Mouse (Mus musculus): Measurements from ENCODE around the gene Tmed8. TPM values are rescaled to one million over a fixed set of nuclear protein-coding genes. Genes with fewer than 3 reads are reported as not detected.
A peak's percentile ranks its signal among the peaks of the same experiment; 100 is the strongest.

The Tmed8 gene
- polyA plus RNA-seq (2014; fragmentation: Nextera tagmentation; extraction: Ambion mirVana) = 2.6 TPM in 2 replicates

GRCm38 (mm10) chr12:87199973-87200586 lies at the start of gene Tmed8:
Gene Tmed8 (minus strand): TSS chr12:87200454.
- no peaks in the 10 kb centered on the region for H3K36me3 ChIP-seq (ENCODE audit: control insufficient read depth, insufficient read depth, low read length)
- WGBS = under 1% methylated on average over 46 of the region's 70 CpGs
- peak; percentile 82 for DNase-seq (ENCODE audit: low spot score)

GRCm38 (mm10) chr12:87238632-87239031 lies 38.4 kb upstream of the Tmed8 start, which contains the start of gene Noxred1:
Gene Noxred1 (minus strand): TSS chr12:87238732.
- ATAC-seq (replicated peaks; ENCODE audit: low FRiP score, low TSS enrichment, low read depth) (no peak), DNase-seq (ENCODE audit: low spot score) (no peak)
- WGBS = 96% methylated on average over 1 of the region's 1 CpGs
- Histone ChIP-seq H3K9me3 (ENCODE audit: control insufficient read depth, low read length) (no peaks in the 10 kb centered on the region), H3K4me2 (ENCODE audit: low read length) (no peak within 1 kb of the TSS), H3K4me3 (ENCODE audit: low read depth, low read length) (no peak within 1 kb of the TSS), H3K9ac (ENCODE audit: low read length) (no peak within 1 kb of the TSS), H3K4me1 (replicated peaks; ENCODE audit: control insufficient read depth, insufficient read depth, low read length) (no peaks in the 10 kb centered on the region), H3K27ac (ENCODE audit: low read depth) (no peak within 1 kb of the TSS), H3K36me3 (ENCODE audit: control insufficient read depth, insufficient read depth, low read length) (peaks cover 52% of the 10 kb centered on the region), H3K27me3 (replicated peaks; ENCODE audit: control insufficient read depth, insufficient read depth, low read length) (no peaks in the 10 kb centered on the region)

More at GRCm38 (mm10) chr12:87199973-87200586, at the start of gene Tmed8:
- Histone ChIP-seq H3K9ac (ENCODE audit: low read length) (peak within 1 kb of the TSS; percentile 82), H3K9me3 (ENCODE audit: control insufficient read depth, low read length) (no peaks in the 10 kb centered on the region), H3K4me2 (ENCODE audit: low read length) (peak within 1 kb of the TSS; percentile 59), H3K4me3 (ENCODE audit: low read depth, low read length) (peak within 1 kb of the TSS; percentile 76), H3K27ac (ENCODE audit: low read depth) (peak within 1 kb of the TSS; percentile 77), H3K4me1 (replicated peaks; ENCODE audit: control insufficient read depth, insufficient read depth, low read length) (peaks cover 6% of the 10 kb centered on the region), H3K27me3 (replicated peaks; ENCODE audit: control insufficient read depth, insufficient read depth, low read length) (no peaks in the 10 kb centered on the region)
- ATAC-seq (replicated peaks; ENCODE audit: low FRiP score, low TSS enrichment, low read depth) = peak; percentile 96

GRCm38 (mm10) chr12:87236882-87237483 lies 36.7 kb upstream of the Tmed8 start:
- WGBS = 91% methylated on average over 5 of the region's 5 CpGs
- Histone ChIP-seq H3K36me3 (ENCODE audit: control insufficient read depth, insufficient read depth, low read length) (peaks cover 38% of the 10 kb centered on the region), H3K9ac (ENCODE audit: low read length) (no peak overlapping the region), H3K4me2 (ENCODE audit: low read length) (no peak overlapping the region), H3K9me3 (ENCODE audit: control insufficient read depth, low read length) (no peaks in the 10 kb centered on the region), H3K4me3 (ENCODE audit: low read depth, low read length) (no peak overlapping the region), H3K27me3 (replicated peaks; ENCODE audit: control insufficient read depth, insufficient read depth, low read length) (no peaks in the 10 kb centered on the region), H3K27ac (ENCODE audit: low read depth) (no peak overlapping the region), H3K4me1 (replicated peaks; ENCODE audit: control insufficient read depth, insufficient read depth, low read length) (no peaks in the 10 kb centered on the region)
- DNase-seq (ENCODE audit: low spot score) = no peak
- no peak for ATAC-seq (replicated peaks; ENCODE audit: low FRiP score, low TSS enrichment, low read depth)

- Histone ChIP-seq H3K4me3 (ENCODE audit: low read depth, low read length) (no peak overlapping the region), H3K9me3 (ENCODE audit: control insufficient read depth, low read length) (no peaks in the 10 kb centered on the region), H3K9ac (ENCODE audit: low read length) (no peak overlapping the region), H3K4me2 (ENCODE audit: low read length) (no peak overlapping the region), H3K36me3 (ENCODE audit: control insufficient read depth, insufficient read depth, low read length) (no peaks in the 10 kb centered on the region), H3K4me1 (replicated peaks; ENCODE audit: control insufficient read depth, insufficient read depth, low read length) (no peaks in the 10 kb centered on the region), H3K27ac (ENCODE audit: low read depth) (no peak overlapping the region), H3K27me3 (replicated peaks; ENCODE audit: control insufficient read depth, insufficient read depth, low read length) (no peaks in the 10 kb centered on the region)
- ATAC-seq (replicated peaks; ENCODE audit: low FRiP score, low TSS enrichment, low read depth) (no peak), DNase-seq (ENCODE audit: low spot score) (no peak)
Measured at GRCm38 (mm10) chr12:87230379-87230895, 30.2 kb upstream of the Tmed8 start.

- Histone ChIP-seq H3K36me3 (ENCODE audit: control insufficient read depth, insufficient read depth, low read length) (no peaks in the 10 kb centered on the region), H3K9me3 (ENCODE audit: control insufficient read depth, low read length) (no peaks in the 10 kb centered on the region), H3K27me3 (replicated peaks; ENCODE audit: control insufficient read depth, insufficient read depth, low read length) (no peaks in the 10 kb centered on the region), H3K4me1 (replicated peaks; ENCODE audit: control insufficient read depth, insufficient read depth, low read length) (no peaks in the 10 kb centered on the region), H3K4me3 (ENCODE audit: low read depth, low read length) (no peak overlapping the region), H3K4me2 (ENCODE audit: low read length) (no peak overlapping the region), H3K27ac (ENCODE audit: low read depth) (no peak overlapping the region), H3K9ac (ENCODE audit: low read length) (no peak overlapping the region)
- DNase-seq (ENCODE audit: low spot score) (no peak), ATAC-seq (replicated peaks; ENCODE audit: low FRiP score, low TSS enrichment, low read depth) (no peak)
- 83% methylated on average over 2 of the region's 2 CpGs for WGBS
Measured at GRCm38 (mm10) chr12:87229633-87230032, 29.4 kb upstream of the Tmed8 start.

- ATAC-seq (replicated peaks; ENCODE audit: low FRiP score, low TSS enrichment, low read depth) = no peak
Measured at GRCm38 (mm10) chr12:87226801-87227200, 26.5 kb upstream of the Tmed8 start.

GRCm38 (mm10) chr12:87224950-87225349 lies 24.7 kb upstream of the Tmed8 start:
- DNase-seq (ENCODE audit: low spot score) (no peak), ATAC-seq (replicated peaks; ENCODE audit: low FRiP score, low TSS enrichment, low read depth) (no peak)
- no peak overlapping the region for H3K9ac ChIP-seq (ENCODE audit: low read length)

More at GRCm38 (mm10) chr12:87226801-87227200, 26.5 kb upstream of the Tmed8 start:
- no peaks in the 10 kb centered on the region for H3K9me3 ChIP-seq (ENCODE audit: control insufficient read depth, low read length)
- H3K9ac ChIP-seq (ENCODE audit: low read length) = no peak overlapping the region
- H3K27ac ChIP-seq (ENCODE audit: low read depth) = no peak overlapping the region
- no peak overlapping the region for H3K4me3 ChIP-seq (ENCODE audit: low read depth, low read length)
- H3K4me2 ChIP-seq (ENCODE audit: low read length) = no peak overlapping the region
- DNase-seq (ENCODE audit: low spot score) = no peak
- no peaks in the 10 kb centered on the region for H3K36me3 ChIP-seq (ENCODE audit: control insufficient read depth, insufficient read depth, low read length)
- no peaks in the 10 kb centered on the region for H3K4me1 ChIP-seq (replicated peaks; ENCODE audit: control insufficient read depth, insufficient read depth, low read length)
- H3K27me3 ChIP-seq (replicated peaks; ENCODE audit: control insufficient read depth, insufficient read depth, low read length) = no peaks in the 10 kb centered on the region
- WGBS = 63% methylated on average over 7 of the region's 7 CpGs

GRCm38 (mm10) chr12:87219362-87219761 lies 19.1 kb upstream of the Tmed8 start:
- H3K9me3 ChIP-seq (ENCODE audit: control insufficient read depth, low read length) = no peaks in the 10 kb centered on the region
- H3K27me3 ChIP-seq (replicated peaks; ENCODE audit: control insufficient read depth, insufficient read depth, low read length) = no peaks in the 10 kb centered on the region
- no peaks in the 10 kb centered on the region for H3K4me1 ChIP-seq (replicated peaks; ENCODE audit: control insufficient read depth, insufficient read depth, low read length)
- no peak overlapping the region for H3K9ac ChIP-seq (ENCODE audit: low read length)
- no peak overlapping the region for H3K27ac ChIP-seq (ENCODE audit: low read depth)
- 48% methylated on average over 7 of the region's 7 CpGs for WGBS
- H3K36me3 ChIP-seq (ENCODE audit: control insufficient read depth, insufficient read depth, low read length) = no peaks in the 10 kb centered on the region
- no peak overlapping the region for H3K4me3 ChIP-seq (ENCODE audit: low read depth, low read length)
- no peak for ATAC-seq (replicated peaks; ENCODE audit: low FRiP score, low TSS enrichment, low read depth)
- peak; percentile 52 for DNase-seq (ENCODE audit: low spot score)
- no peak overlapping the region for H3K4me2 ChIP-seq (ENCODE audit: low read length)

More at GRCm38 (mm10) chr12:87224950-87225349, 24.7 kb upstream of the Tmed8 start:
- Histone ChIP-seq H3K27ac (ENCODE audit: low read depth) (no peak overlapping the region), H3K4me1 (replicated peaks; ENCODE audit: control insufficient read depth, insufficient read depth, low read length) (no peaks in the 10 kb centered on the region), H3K4me2 (ENCODE audit: low read length) (no peak overlapping the region), H3K9me3 (ENCODE audit: control insufficient read depth, low read length) (no peaks in the 10 kb centered on the region), H3K4me3 (ENCODE audit: low read depth, low read length) (no peak overlapping the region), H3K36me3 (ENCODE audit: control insufficient read depth, insufficient read depth, low read length) (no peaks in the 10 kb centered on the region), H3K27me3 (replicated peaks; ENCODE audit: control insufficient read depth, insufficient read depth, low read length) (no peaks in the 10 kb centered on the region)
- 73% methylated on average over 10 of the region's 10 CpGs for WGBS
